Mouse (Mus musculus) erythroblast, embryonic 14.5 days (primary cell): ENCODE data around the gene Sord.

Experiments
- GATA1 ChIP-seq: IDR thresholded peaks from 2 replicates; pipeline ENCODE4 v1.6.1; 2012; ENCODE audit warnings: low read length, inconsistent platforms, mixed read lengths
- TAL1 ChIP-seq: IDR thresholded peaks from 3 replicates; pipeline ENCODE4 v1.6.1; 2012; ENCODE audit warnings: low read length, inconsistent platforms, mixed read lengths

DNA sequence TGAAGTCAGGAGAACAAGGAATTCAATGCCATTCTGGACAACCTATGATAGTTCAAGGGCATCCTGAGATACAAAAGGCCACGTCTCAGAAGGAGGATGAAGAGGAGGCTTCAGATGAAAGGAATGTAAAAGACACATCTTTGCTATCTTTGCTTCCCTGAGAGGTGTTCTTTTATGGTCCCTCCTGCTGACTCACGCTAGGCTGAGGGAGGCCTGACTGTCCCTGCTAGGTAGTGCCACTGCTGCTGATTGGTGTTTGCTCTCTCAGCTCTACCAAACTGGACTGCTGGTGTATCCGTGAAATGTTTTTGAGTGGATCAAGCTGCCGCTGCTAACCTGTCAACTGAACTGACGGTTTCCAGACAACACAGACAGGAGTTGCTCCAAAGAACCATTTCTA is 12.8 kb upstream of the Sord start:
- TF ChIP-seq GATA1: no peak
- no peak for TF ChIP-seq TAL1
